Mouse (Mus musculus) forebrain, postnatal 0 days (tissue): ENCODE measurements around the gene Kirrel3. TPM values are rescaled to one million over a fixed set of nuclear protein-coding genes. Genes with fewer than 3 reads are reported as not detected.

Source experiments
- ATAC-seq: fragments of 200-750 bp; cut with Nextera tagmentation; 2 replicates; pipeline ENCODE4 v1.8.0; 2017; ENCODE audit warnings: mild to moderate bottlenecking, moderate library complexity
- DNase-seq: peaks from one replicate; pipeline ENCODE4 v3.0.0-alpha.2; 2015
- H3K27ac ChIP-seq: fragments of 300-500 bp; sonication (generic); 2 replicates; pipeline ENCODE4 v1.5.1; 2014; ENCODE audit warnings: low read depth, mild to moderate bottlenecking, antibody characterized with exemption, low read length, moderate library complexity, mixed read lengths
- H3K27me3 ChIP-seq: fragments of 300-500 bp; sonication (generic); 2 replicates; pipeline ENCODE4 v1.6.1; 2014; ENCODE audit warnings: mild to moderate bottlenecking, low read length, mixed read lengths; ENCODE audit not compliant: insufficient read depth
- H3K36me3 ChIP-seq: fragments of 300-500 bp; sonication (generic); 2 replicates; pipeline ENCODE4 v1.6.1; 2014; ENCODE audit warnings: mild to moderate bottlenecking, moderate library complexity; ENCODE audit not compliant: insufficient read depth
- H3K4me1 ChIP-seq: fragments of 300-500 bp; sonication (generic); 2 replicates; pipeline ENCODE4 v1.6.1; 2014; ENCODE audit warnings: antibody characterized with exemption; ENCODE audit not compliant: insufficient read depth
- H3K4me2 ChIP-seq: fragments of 300-500 bp; sonication (generic); 2 replicates; pipeline ENCODE4 v1.6.1; 2014; ENCODE audit warnings: low read depth, mild to moderate bottlenecking, moderate library complexity
- H3K4me3 ChIP-seq: fragments of 300-500 bp; sonication (generic); 2 replicates; pipeline ENCODE4 v1.5.1; 2014; ENCODE audit warnings: low read depth, low read length, mixed read lengths
- H3K9ac ChIP-seq: fragments of 300-500 bp; sonication (generic); 2 replicates; pipeline ENCODE4 v1.6.1; 2014; ENCODE audit warnings: mild to moderate bottlenecking
- H3K9me3 ChIP-seq: fragments of 300-500 bp; sonication (generic); 2 replicates; pipeline ENCODE4 v1.6.1; 2016; ENCODE audit warnings: low read length
- CTCF ChIP-seq: sonication (generic); IDR thresholded peaks from 2 replicates; pipeline ENCODE4 v1.5.1; 2016; ENCODE audit warnings: antibody characterized with exemption, control low read depth, low read depth
- WGBS: fragments of 180-500 bp; shearing (Covaris S2); extraction: QIAGEN DNeasy Blood & Tissue Kit; methylation state at CpG from one replicate; pipeline ENCODE4 v1.1.7; 2014; 5-methylcytosine and 5-hydroxymethylcytosine counted together
- polyA plus RNA-seq: library from polyadenylated mRNA; unstranded; fragments of >200 nt; fragmentation: Nextera tagmentation; extraction: Ambion mirVana; gene quantifications from 2 replicates; pipeline ENCODE4 v1.2.1, GENCODE M21; 2015
- total RNA-seq: library from RNA; depleted of rRNA; stranded (reverse); fragments of >200 nt; gene quantifications from 2 replicates; pipeline ENCODE4 v1.2.3, GENCODE M21; 2014

The Kirrel3 gene
- total and polyA plus RNA-seq, 2 experiments from 2014 or later: 35.3 to 57.6 TPM

DNA sequence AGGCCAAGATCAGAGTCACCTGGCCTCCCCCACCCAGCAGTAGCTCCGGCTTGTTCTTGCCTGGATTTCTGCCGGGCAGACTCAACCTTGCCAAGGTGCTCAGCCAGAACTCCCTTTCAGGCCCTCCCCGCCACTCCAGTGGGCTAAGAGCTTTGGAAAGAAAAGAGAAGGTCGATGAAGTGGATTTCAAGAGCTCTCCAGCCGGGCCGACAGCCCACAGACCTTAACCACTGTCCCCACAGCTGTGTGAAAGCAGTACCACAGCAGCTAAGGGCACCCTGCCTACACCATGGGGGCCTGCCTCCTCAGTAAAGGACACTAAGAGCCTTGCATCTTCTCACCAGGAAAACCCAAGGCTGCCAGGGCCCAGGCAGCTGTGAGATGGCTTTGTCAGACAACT, 389.5 kb downstream of the Kirrel3 start:
- 69% methylated on average over 6 of the region's 6 CpGs for WGBS
- Histone ChIP-seq H3K27me3 (no peaks in the 10 kb centered on the region), H3K9me3 (no peaks in the 10 kb centered on the region)

DNA sequence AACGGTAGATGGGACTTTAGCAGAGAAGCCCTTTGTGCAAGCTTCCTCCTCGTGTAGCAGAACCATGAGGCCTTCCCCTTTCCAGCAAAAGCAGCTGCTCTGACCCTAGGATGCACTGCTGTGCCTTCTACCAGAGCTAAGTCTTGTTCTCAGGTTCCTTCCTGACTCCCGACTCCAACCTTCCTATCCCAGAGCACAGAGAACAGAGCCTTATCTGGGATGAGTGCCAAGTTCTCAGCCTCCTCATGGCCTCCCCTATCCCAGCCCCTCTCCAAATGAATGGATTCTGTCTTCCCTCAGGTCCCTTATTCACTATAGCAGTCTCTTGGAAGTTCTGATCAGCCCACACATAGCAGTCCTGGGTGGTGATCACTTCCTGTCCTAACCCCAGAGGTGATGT, 391.5 kb downstream of the Kirrel3 start:
- no peak for ATAC-seq
- Histone ChIP-seq H3K4me3 (no peak overlapping the region), H3K27ac (no peak overlapping the region), H3K4me1 (no peaks in the 10 kb centered on the region; the same call in 1 of the 2 replicates), H3K36me3 (no peaks in the 10 kb centered on the region), H3K27me3 (no peaks in the 10 kb centered on the region), H3K9me3 (no peaks in the 10 kb centered on the region), H3K4me2 (no peak overlapping the region), H3K9ac (no peak overlapping the region)
- TF ChIP-seq CTCF: no peak
- WGBS: 50% methylated on average over 3 of the region's 3 CpGs
- DNase-seq: no peak

More for the DNA sequence above, 389.5 kb downstream of the Kirrel3 start:
- no peaks in the 10 kb centered on the region for H3K4me1 ChIP-seq
- ATAC-seq (no peak), DNase-seq (no peak)
- no peaks in the 10 kb centered on the region for H3K36me3 ChIP-seq
- H3K27ac ChIP-seq: no peak overlapping the region
- no peak overlapping the region for H3K4me2 ChIP-seq
- no peak for TF ChIP-seq CTCF
- no peak overlapping the region for H3K4me3 ChIP-seq
- H3K9ac ChIP-seq: no peak overlapping the region

DNA sequence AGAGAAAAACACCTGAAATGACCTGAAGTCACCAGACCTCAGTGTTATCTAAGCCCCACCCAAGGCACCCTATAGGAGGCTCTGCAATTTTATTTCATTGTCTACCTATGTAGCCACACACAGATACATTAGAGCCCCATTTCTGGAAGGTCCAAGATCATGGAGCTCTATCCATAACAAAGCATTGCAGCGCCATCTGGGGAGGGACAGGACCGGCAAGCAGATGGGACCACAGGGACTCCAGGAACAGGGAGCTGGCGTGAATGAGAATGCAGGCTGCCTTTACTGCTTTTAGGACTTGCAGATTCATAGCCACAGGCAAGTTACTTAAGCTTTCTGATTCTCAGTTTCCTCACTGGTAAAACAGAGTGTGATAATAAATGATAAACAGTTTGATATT, 392.1 kb downstream of the Kirrel3 start:
- no peaks in the 10 kb centered on the region; the same call in 1 of the 2 replicates for H3K4me1 ChIP-seq
- 61% methylated on average over 3 of the region's 3 CpGs for WGBS
- no peak overlapping the region for H3K9ac ChIP-seq
- no peaks in the 10 kb centered on the region for H3K9me3 ChIP-seq
- no peak for DNase-seq
- peak; percentile 12; the same call in 1 of the 2 replicates for TF ChIP-seq CTCF
- no peak for ATAC-seq
- H3K4me2 ChIP-seq: no peak overlapping the region
- H3K36me3 ChIP-seq: no peaks in the 10 kb centered on the region
- H3K4me3 ChIP-seq: no peak overlapping the region
- H3K27ac ChIP-seq: no peak overlapping the region
- H3K27me3 ChIP-seq: no peaks in the 10 kb centered on the region

DNA sequence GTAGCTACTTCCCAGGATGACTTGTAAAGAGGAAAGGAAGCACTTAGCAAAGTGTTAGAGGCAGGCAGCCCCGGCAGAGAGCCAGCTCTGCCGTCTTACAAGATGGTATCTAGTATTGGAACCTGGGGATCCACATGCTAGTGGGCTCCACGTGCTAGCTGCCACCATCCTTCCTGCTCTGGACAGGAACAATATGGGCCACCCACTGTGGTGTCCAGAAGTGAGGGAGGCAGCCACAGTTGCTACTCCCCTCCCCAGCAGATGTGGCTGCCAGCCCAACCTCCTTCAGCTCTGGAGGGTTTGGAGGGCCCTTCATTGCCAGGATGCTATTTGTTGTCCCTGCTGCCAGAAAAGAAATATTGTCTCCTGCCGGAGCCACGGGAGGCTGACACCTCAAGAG, 396.1 kb downstream of the Kirrel3 start:
- no peak for ATAC-seq

DNA sequence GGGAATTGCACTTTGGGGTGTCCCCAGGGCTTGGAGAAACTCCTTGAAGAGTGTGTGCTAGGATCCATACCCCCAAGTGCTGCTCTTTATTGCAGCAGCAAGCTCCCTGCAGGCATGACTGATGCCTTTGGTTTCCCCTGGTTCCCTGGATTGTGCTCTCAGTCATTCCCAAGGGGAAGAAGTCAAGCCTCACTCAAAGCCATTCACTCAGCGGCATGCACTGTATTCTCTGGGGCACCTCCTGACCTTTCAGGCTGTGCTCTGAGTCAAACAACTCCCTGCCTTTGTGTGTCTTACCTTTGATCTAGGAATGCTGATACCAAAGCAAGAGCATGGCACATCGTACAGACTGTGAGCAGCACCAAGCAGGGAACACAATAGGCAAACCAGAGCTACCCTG, 396.5 kb downstream of the Kirrel3 start:
- H3K9me3 ChIP-seq: no peaks in the 10 kb centered on the region
- no peak for ATAC-seq
- 8% methylated on average over 2 of the region's 2 CpGs for WGBS

More for the DNA sequence above, 396.1 kb downstream of the Kirrel3 start:
- no peak for TF ChIP-seq CTCF
- no peak for DNase-seq
- H3K36me3 ChIP-seq: no peaks in the 10 kb centered on the region
- no peak overlapping the region for H3K27ac ChIP-seq
- H3K4me2 ChIP-seq: no peak overlapping the region
- WGBS: 30% methylated on average over 5 of the region's 5 CpGs
- no peak overlapping the region for H3K4me3 ChIP-seq
- no peaks in the 10 kb centered on the region for H3K9me3 ChIP-seq
- no peaks in the 10 kb centered on the region for H3K27me3 ChIP-seq
- H3K4me1 ChIP-seq: no peaks in the 10 kb centered on the region; the same call in 1 of the 2 replicates
- H3K9ac ChIP-seq: no peak overlapping the region

DNA sequence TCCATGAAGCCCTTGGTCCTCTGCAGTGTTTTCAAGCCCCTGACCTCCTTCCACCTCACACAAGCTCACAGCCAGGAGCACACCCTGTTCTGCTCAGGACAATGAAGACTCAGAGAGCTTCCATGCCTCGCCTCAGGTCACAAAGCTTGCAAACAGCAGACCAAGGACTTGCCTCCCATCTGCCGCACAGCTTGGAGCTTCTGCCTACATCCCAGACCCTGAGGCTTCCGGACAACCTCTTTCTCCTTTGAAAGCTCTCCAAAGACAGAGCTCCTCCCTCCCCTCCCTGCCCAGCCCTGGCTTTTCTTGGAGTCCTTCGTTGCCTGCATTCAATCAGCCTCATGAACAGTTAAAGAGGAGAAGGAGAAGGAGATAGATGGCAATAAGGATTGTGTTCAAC, 397.4 kb downstream of the Kirrel3 start:
- Histone ChIP-seq H3K4me1 (no peaks in the 10 kb centered on the region; the same call in 1 of the 2 replicates), H3K9ac (no peak overlapping the region), H3K36me3 (no peaks in the 10 kb centered on the region), H3K4me3 (no peak overlapping the region), H3K9me3 (no peaks in the 10 kb centered on the region), H3K4me2 (no peak overlapping the region), H3K27me3 (no peaks in the 10 kb centered on the region), H3K27ac (no peak overlapping the region)
- 31% methylated on average over 4 of the region's 4 CpGs for WGBS
- DNase-seq (no peak), ATAC-seq (no peak)
- TF ChIP-seq CTCF: no peak

More for the DNA sequence above, 396.5 kb downstream of the Kirrel3 start:
- Histone ChIP-seq H3K36me3 (no peaks in the 10 kb centered on the region), H3K4me2 (no peak overlapping the region), H3K27me3 (no peaks in the 10 kb centered on the region), H3K9ac (no peak overlapping the region), H3K4me1 (no peaks in the 10 kb centered on the region; the same call in 1 of the 2 replicates), H3K27ac (no peak overlapping the region), H3K4me3 (no peak overlapping the region)
- no peak for TF ChIP-seq CTCF
- no peak for DNase-seq

DNA sequence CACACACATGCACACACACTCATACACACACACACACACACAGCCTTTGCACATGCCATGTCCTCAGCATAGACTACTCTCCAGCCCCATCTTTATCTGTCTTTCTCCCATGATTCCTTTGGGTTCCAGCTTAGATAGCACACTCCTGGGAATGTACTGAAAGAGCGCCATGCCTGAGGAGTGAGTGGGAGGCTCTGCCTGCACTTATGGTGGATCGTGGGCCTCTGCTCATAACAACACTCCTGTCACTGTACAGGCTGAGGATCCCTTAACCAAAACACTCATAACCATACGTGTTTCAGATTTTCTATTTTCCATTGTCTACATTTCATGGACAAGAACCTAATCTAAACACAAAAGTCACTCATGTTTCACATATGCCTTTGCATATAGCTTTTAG, 398.6 kb downstream of the Kirrel3 start:
- WGBS: 92% methylated on average over 3 of the region's 3 CpGs
- DNase-seq: no peak
- Histone ChIP-seq H3K9ac (no peak overlapping the region), H3K4me2 (no peak overlapping the region), H3K27ac (no peak overlapping the region), H3K36me3 (no peaks in the 10 kb centered on the region), H3K9me3 (no peaks in the 10 kb centered on the region), H3K27me3 (no peaks in the 10 kb centered on the region), H3K4me1 (no peaks in the 10 kb centered on the region; the same call in 1 of the 2 replicates), H3K4me3 (no peak overlapping the region)
- TF ChIP-seq CTCF: no peak
- no peak for ATAC-seq

DNA sequence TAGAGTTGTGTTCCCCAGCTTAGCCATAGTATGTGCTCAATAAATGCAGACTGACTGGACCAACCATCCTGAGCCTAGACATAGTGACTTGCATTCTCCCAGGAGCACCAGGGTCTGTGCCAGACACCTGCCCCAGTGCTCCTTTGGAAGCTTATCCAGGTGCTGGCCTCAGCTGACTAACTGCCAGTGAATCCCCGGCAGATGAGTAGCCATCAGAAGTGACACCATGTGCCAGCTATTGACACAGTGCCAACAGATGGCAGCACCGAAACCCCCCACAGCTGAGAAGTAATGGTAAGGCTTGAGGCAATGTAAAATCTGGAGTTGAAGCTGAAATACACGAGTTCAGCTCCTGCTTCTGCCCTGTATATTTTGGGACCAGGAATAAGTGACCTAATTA, 399.2 kb downstream of the Kirrel3 start:
- Histone ChIP-seq H3K36me3 (no peaks in the 10 kb centered on the region), H3K4me1 (no peaks in the 10 kb centered on the region; the same call in 1 of the 2 replicates), H3K27ac (no peak overlapping the region), H3K4me2 (no peak overlapping the region), H3K4me3 (no peak overlapping the region), H3K9me3 (no peaks in the 10 kb centered on the region), H3K9ac (no peak overlapping the region), H3K27me3 (no peaks in the 10 kb centered on the region)
- WGBS: 48% methylated on average over 3 of the region's 3 CpGs
- no peak for TF ChIP-seq CTCF
- DNase-seq (no peak), ATAC-seq (no peak)
